Mouse (Mus musculus): ENCODE measurements around the gene Snai3. TPM values are rescaled to one million over a fixed set of nuclear protein-coding genes. Genes with fewer than 3 reads are reported as not detected.

Snai3 gene
- total RNA-seq, 2 experiments from 2014 or later, result not detected

Small RNAs within 50 kb of the gene (microRNA-seq; reads per million reads assigned to microRNA genes)
- not detected for gene Gm24366

Other genes starting within 250 kb of the Snai3 start
- gene Zfpm1, start 178.6 kb downstream of the Snai3 start, total RNA-seq (2021), result 10 to 100 TPM; 14.1 to 15.6 TPM
- gene Trhr2, start 100.0 kb downstream of the Snai3 start, total RNA-seq (2021), result 1 to 10 TPM; 1.4 to 1.9 TPM
- 10 to 100 TPM; 32.6 to 33.4 TPM for gene Zc3h18, start 84.1 kb downstream of the Snai3 start, total RNA-seq (2021)
- gene Il17c, start 38.7 kb downstream of the Snai3 start, total RNA-seq (2021), result not detected
- gene Cyba, start 27.8 kb downstream of the Snai3 start, total RNA-seq (2021), result 1 to 10 TPM; 7.8 to 9.6 TPM
- gene Mvd, start 17.3 kb downstream of the Snai3 start, total RNA-seq (2021), result 10 to 100 TPM; 44.8 to 50.1 TPM
- 10 to 100 TPM; 14.2 to 16.3 TPM for gene Rnf166, start 15.3 kb upstream of the Snai3 start, total RNA-seq (2021)
- gene Ctu2, start 15.4 kb upstream of the Snai3 start, total RNA-seq (2021), result 10 to 100 TPM; 35.5 to 38.0 TPM
- 10 to 100 TPM; 15.0 to 17.9 TPM for gene Piezo1, start 90.6 kb upstream of the Snai3 start, total RNA-seq (2021)
- gene Cdt1, start 107.3 kb upstream of the Snai3 start, total RNA-seq (2021), result 1 to 10 TPM; 3.9 to 4.2 TPM
- 10 to 100 TPM; 80.3 to 89.9 TPM for gene Aprt, start 116.2 kb upstream of the Snai3 start, total RNA-seq (2021)
- gene Galns, start 150.7 kb upstream of the Snai3 start, total RNA-seq (2021), result 10 to 100 TPM; 12.5 to 14.6 TPM
- 10 to 100 TPM; 81.8 to 83.6 TPM for gene Trappc2l, start 150.9 kb upstream of the Snai3 start, total RNA-seq (2021)
- not detected for gene Pabpn1l, start 162.0 kb upstream of the Snai3 start, total RNA-seq (2021)
- gene Cbfa2t3, start 238.4 kb upstream of the Snai3 start, total RNA-seq (2021), result 10 to 100 TPM; 17.8 to 18.8 TPM

Measured in left cerebral cortex, postnatal 10 days (tissue).